Mouse (Mus musculus): ENCODE measurements around the gene Coro2a. TPM values are rescaled to one million over a fixed set of nuclear protein-coding genes. Genes with fewer than 3 reads are reported as not detected.
"Not testable (repeated sequence)": the region's sequence is repeated elsewhere in the genome, so short reads cannot be mapped to it uniquely, and the experiment has no call there.

The Coro2a gene
- polyA plus RNA-seq, 1 experiment from 2014 or later, result 10.8 TPM

GRCm38 (mm10) chr4:46635702-46636430 is 33.9 kb upstream of the Coro2a start:
- 78% methylated on average over 16 of the region's 16 CpGs for WGBS
- no peak overlapping the region for H3K4me2 ChIP-seq (replicated peaks; ENCODE audit: low read depth, low read length)
- no peaks in the 10 kb centered on the region for H3K4me1 ChIP-seq (ENCODE audit: control insufficient read depth, insufficient read depth, low read length)
- H3K27ac ChIP-seq (ENCODE audit: low read length), result no peak overlapping the region
- H3K27me3 ChIP-seq (ENCODE audit: control insufficient read depth, insufficient read depth, low read length), result no peaks in the 10 kb centered on the region
- no peak overlapping the region for H3K9ac ChIP-seq (replicated peaks; ENCODE audit: low read depth, low read length)
- no peak for ATAC-seq (ENCODE audit: insufficient number of reproducible peaks, insufficient read depth, low FRiP score, low read depth)
- H3K36me3 ChIP-seq (ENCODE audit: control insufficient read depth, insufficient read depth, low read length), result no peaks in the 10 kb centered on the region
- no peak overlapping the region for H3K4me3 ChIP-seq (ENCODE audit: low read depth, low read length)
- H3K9me3 ChIP-seq (ENCODE audit: control insufficient read depth, low read depth, low read length), result no peaks in the 10 kb centered on the region

- 40% methylated on average over 6 of the region's 6 CpGs for WGBS
- ATAC-seq (ENCODE audit: insufficient number of reproducible peaks, insufficient read depth, low FRiP score, low read depth), result no peak
- no peak overlapping the region for H3K4me2 ChIP-seq (replicated peaks; ENCODE audit: low read depth, low read length)
- H3K9me3 ChIP-seq (ENCODE audit: control insufficient read depth, low read depth, low read length), result no peaks in the 10 kb centered on the region
- H3K4me3 ChIP-seq (ENCODE audit: low read depth, low read length), result no peak overlapping the region
- no peaks in the 10 kb centered on the region for H3K27me3 ChIP-seq (ENCODE audit: control insufficient read depth, insufficient read depth, low read length)
- H3K9ac ChIP-seq (replicated peaks; ENCODE audit: low read depth, low read length), result no peak overlapping the region
- H3K27ac ChIP-seq (ENCODE audit: low read length), result no peak overlapping the region
- no peaks in the 10 kb centered on the region for H3K36me3 ChIP-seq (ENCODE audit: control insufficient read depth, insufficient read depth, low read length)
- no peaks in the 10 kb centered on the region for H3K4me1 ChIP-seq (ENCODE audit: control insufficient read depth, insufficient read depth, low read length)
Observed at GRCm38 (mm10) chr4:46634881-46635280, 32.9 kb upstream of the Coro2a start.

GRCm38 (mm10) chr4:46633565-46633964 is 31.6 kb upstream of the Coro2a start:
- ATAC-seq (ENCODE audit: insufficient number of reproducible peaks, insufficient read depth, low FRiP score, low read depth); H3K9me3 ChIP-seq (ENCODE audit: control insufficient read depth, low read depth, low read length); H3K36me3 ChIP-seq (ENCODE audit: control insufficient read depth, insufficient read depth, low read length); H3K27ac ChIP-seq (ENCODE audit: low read length); H3K4me2 ChIP-seq (replicated peaks; ENCODE audit: low read depth, low read length); H3K27me3 ChIP-seq (ENCODE audit: control insufficient read depth, insufficient read depth, low read length); H3K4me3 ChIP-seq (ENCODE audit: low read depth, low read length); H3K9ac ChIP-seq (replicated peaks; ENCODE audit: low read depth, low read length); H3K4me1 ChIP-seq (ENCODE audit: control insufficient read depth, insufficient read depth, low read length): not testable (repeated sequence)
- 62% methylated on average over 6 of the region's 6 CpGs for WGBS

- Histone ChIP-seq H3K27ac (ENCODE audit: low read length) (no peak overlapping the region), H3K4me3 (ENCODE audit: low read depth, low read length) (no peak overlapping the region), H3K36me3 (ENCODE audit: control insufficient read depth, insufficient read depth, low read length) (no peaks in the 10 kb centered on the region), H3K27me3 (ENCODE audit: control insufficient read depth, insufficient read depth, low read length) (no peaks in the 10 kb centered on the region), H3K4me2 (replicated peaks; ENCODE audit: low read depth, low read length) (no peak overlapping the region), H3K9me3 (ENCODE audit: control insufficient read depth, low read depth, low read length) (no peaks in the 10 kb centered on the region), H3K4me1 (ENCODE audit: control insufficient read depth, insufficient read depth, low read length) (no peaks in the 10 kb centered on the region; the same call in 1 of the 2 replicates), H3K9ac (replicated peaks; ENCODE audit: low read depth, low read length) (no peak overlapping the region)
- no peak for ATAC-seq (ENCODE audit: insufficient number of reproducible peaks, insufficient read depth, low FRiP score, low read depth)
- WGBS, result 57% methylated on average over 2 of the region's 2 CpGs
Observed at GRCm38 (mm10) chr4:46632465-46632864, 30.5 kb upstream of the Coro2a start.

- no peak overlapping the region for H3K27ac ChIP-seq (ENCODE audit: low read length)
- no peaks in the 10 kb centered on the region for H3K36me3 ChIP-seq (ENCODE audit: control insufficient read depth, insufficient read depth, low read length)
- no peak overlapping the region for H3K4me3 ChIP-seq (ENCODE audit: low read depth, low read length)
- H3K4me2 ChIP-seq (replicated peaks; ENCODE audit: low read depth, low read length), result no peak overlapping the region
- no peaks in the 10 kb centered on the region for H3K9me3 ChIP-seq (ENCODE audit: control insufficient read depth, low read depth, low read length)
- H3K9ac ChIP-seq (replicated peaks; ENCODE audit: low read depth, low read length), result no peak overlapping the region
- 57% methylated on average over 9 of the region's 9 CpGs for WGBS
- ATAC-seq (ENCODE audit: insufficient number of reproducible peaks, insufficient read depth, low FRiP score, low read depth), result no peak
- no peaks in the 10 kb centered on the region for H3K27me3 ChIP-seq (ENCODE audit: control insufficient read depth, insufficient read depth, low read length)
- H3K4me1 ChIP-seq (ENCODE audit: control insufficient read depth, insufficient read depth, low read length), result no peaks in the 10 kb centered on the region; the same call in 1 of the 2 replicates
Observed at GRCm38 (mm10) chr4:46630390-46630789, 28.4 kb upstream of the Coro2a start.

GRCm38 (mm10) chr4:46628873-46629272 is 26.9 kb upstream of the Coro2a start:
- Histone ChIP-seq H3K4me3 (ENCODE audit: low read depth, low read length) (no peak overlapping the region), H3K27me3 (ENCODE audit: control insufficient read depth, insufficient read depth, low read length) (no peaks in the 10 kb centered on the region), H3K4me2 (replicated peaks; ENCODE audit: low read depth, low read length) (no peak overlapping the region), H3K9me3 (ENCODE audit: control insufficient read depth, low read depth, low read length) (no peaks in the 10 kb centered on the region), H3K4me1 (ENCODE audit: control insufficient read depth, insufficient read depth, low read length) (no peaks in the 10 kb centered on the region; the same call in 1 of the 2 replicates), H3K9ac (replicated peaks; ENCODE audit: low read depth, low read length) (no peak overlapping the region), H3K36me3 (ENCODE audit: control insufficient read depth, insufficient read depth, low read length) (no peaks in the 10 kb centered on the region), H3K27ac (ENCODE audit: low read length) (no peak overlapping the region)
- WGBS, result 23% methylated on average over 9 of the region's 9 CpGs
- ATAC-seq (ENCODE audit: insufficient number of reproducible peaks, insufficient read depth, low FRiP score, low read depth), result no peak

- H3K27me3 ChIP-seq (ENCODE audit: control insufficient read depth, insufficient read depth, low read length), result no peaks in the 10 kb centered on the region
- H3K9ac ChIP-seq (replicated peaks; ENCODE audit: low read depth, low read length), result no peak overlapping the region
- 84% methylated on average over 11 of the region's 11 CpGs for WGBS
- H3K4me2 ChIP-seq (replicated peaks; ENCODE audit: low read depth, low read length), result no peak overlapping the region
- H3K4me3 ChIP-seq (ENCODE audit: low read depth, low read length), result no peak overlapping the region
- no peak for ATAC-seq (ENCODE audit: insufficient number of reproducible peaks, insufficient read depth, low FRiP score, low read depth)
- no peak overlapping the region for H3K27ac ChIP-seq (ENCODE audit: low read length)
- no peaks in the 10 kb centered on the region; the same call in 1 of the 2 replicates for H3K4me1 ChIP-seq (ENCODE audit: control insufficient read depth, insufficient read depth, low read length)
- H3K36me3 ChIP-seq (ENCODE audit: control insufficient read depth, insufficient read depth, low read length), result no peaks in the 10 kb centered on the region
- no peaks in the 10 kb centered on the region for H3K9me3 ChIP-seq (ENCODE audit: control insufficient read depth, low read depth, low read length)
Observed at GRCm38 (mm10) chr4:46628081-46628480, 26.1 kb upstream of the Coro2a start.

GRCm38 (mm10) chr4:46625101-46625500 is 23.1 kb upstream of the Coro2a start:
- H3K4me2 ChIP-seq (replicated peaks; ENCODE audit: low read depth, low read length), result no peak overlapping the region
- no peak overlapping the region for H3K9ac ChIP-seq (replicated peaks; ENCODE audit: low read depth, low read length)
- no peaks in the 10 kb centered on the region; the same call in 1 of the 2 replicates for H3K4me1 ChIP-seq (ENCODE audit: control insufficient read depth, insufficient read depth, low read length)
- no peak overlapping the region for H3K27ac ChIP-seq (ENCODE audit: low read length)
- H3K9me3 ChIP-seq (ENCODE audit: control insufficient read depth, low read depth, low read length), result no peaks in the 10 kb centered on the region
- no peak overlapping the region for H3K4me3 ChIP-seq (ENCODE audit: low read depth, low read length)
- no peaks in the 10 kb centered on the region for H3K36me3 ChIP-seq (ENCODE audit: control insufficient read depth, insufficient read depth, low read length)
- ATAC-seq (ENCODE audit: insufficient number of reproducible peaks, insufficient read depth, low FRiP score, low read depth), result no peak
- no peaks in the 10 kb centered on the region for H3K27me3 ChIP-seq (ENCODE audit: control insufficient read depth, insufficient read depth, low read length)
- WGBS, result 82% methylated on average over 10 of the region's 10 CpGs

GRCm38 (mm10) chr4:46623007-46623406 is 21.0 kb upstream of the Coro2a start:
- WGBS, result 71% methylated on average over 5 of the region's 5 CpGs
- H3K9ac ChIP-seq (replicated peaks; ENCODE audit: low read depth, low read length), result no peak overlapping the region
- no peak overlapping the region for H3K27ac ChIP-seq (ENCODE audit: low read length)
- H3K4me1 ChIP-seq (ENCODE audit: control insufficient read depth, insufficient read depth, low read length), result no peaks in the 10 kb centered on the region
- H3K9me3 ChIP-seq (ENCODE audit: control insufficient read depth, low read depth, low read length), result no peaks in the 10 kb centered on the region
- H3K27me3 ChIP-seq (ENCODE audit: control insufficient read depth, insufficient read depth, low read length), result no peaks in the 10 kb centered on the region
- ATAC-seq (ENCODE audit: insufficient number of reproducible peaks, insufficient read depth, low FRiP score, low read depth), result no peak
- no peak overlapping the region for H3K4me2 ChIP-seq (replicated peaks; ENCODE audit: low read depth, low read length)
- H3K36me3 ChIP-seq (ENCODE audit: control insufficient read depth, insufficient read depth, low read length), result no peaks in the 10 kb centered on the region
- H3K4me3 ChIP-seq (ENCODE audit: low read depth, low read length), result no peak overlapping the region

Data from stomach, embryonic 14.5 days (tissue).